Mouse (Mus musculus): ENCODE measurements around the gene Ptpn4. TPM values are rescaled to one million over a fixed set of nuclear protein-coding genes. Genes with fewer than 3 reads are reported as not detected.

Gene Ptpn4
- polyA plus RNA-seq, 1 experiment from 2014 or later = 15.2 TPM

GRCm38 (mm10) chr1:119790616-119791015, 46.8 kb downstream of the Ptpn4 start:
- no peak overlapping the region for H3K4me2 ChIP-seq (ENCODE audit: low read length)
- no peaks in the 10 kb centered on the region for H3K27me3 ChIP-seq (replicated peaks; ENCODE audit: control insufficient read depth, insufficient read depth, low read length)
- H3K36me3 ChIP-seq (ENCODE audit: control insufficient read depth, insufficient read depth, low read length) = no peaks in the 10 kb centered on the region
- no peak overlapping the region for H3K4me3 ChIP-seq (ENCODE audit: low read depth, low read length)
- no peak overlapping the region for H3K9ac ChIP-seq (ENCODE audit: low read length)
- WGBS = 94% methylated on average over 1 of the region's 1 CpGs
- no peak for ATAC-seq
- H3K9me3 ChIP-seq (replicated peaks; ENCODE audit: control insufficient read depth, low read length) = no peaks in the 10 kb centered on the region
- H3K27ac ChIP-seq (ENCODE audit: low read depth, low read length) = no peak overlapping the region
- no peaks in the 10 kb centered on the region for H3K4me1 ChIP-seq (ENCODE audit: control insufficient read depth, insufficient read depth, low read length)
- no peak for DNase-seq (ENCODE audit: low spot score)

GRCm38 (mm10) chr1:119775915-119776314, 61.5 kb downstream of the Ptpn4 start:
- Histone ChIP-seq H3K9ac (ENCODE audit: low read length) (no peak overlapping the region), H3K27ac (ENCODE audit: low read depth, low read length) (no peak overlapping the region), H3K27me3 (replicated peaks; ENCODE audit: control insufficient read depth, insufficient read depth, low read length) (no peaks in the 10 kb centered on the region), H3K4me3 (ENCODE audit: low read depth, low read length) (no peak overlapping the region), H3K36me3 (ENCODE audit: control insufficient read depth, insufficient read depth, low read length) (peaks cover 4% of the 10 kb centered on the region; the same call in 1 of the 2 replicates), H3K4me2 (ENCODE audit: low read length) (no peak overlapping the region), H3K4me1 (ENCODE audit: control insufficient read depth, insufficient read depth, low read length) (no peaks in the 10 kb centered on the region), H3K9me3 (replicated peaks; ENCODE audit: control insufficient read depth, low read length) (no peaks in the 10 kb centered on the region)
- 86% methylated on average over 2 of the region's 2 CpGs for WGBS
- ATAC-seq (no peak), DNase-seq (ENCODE audit: low spot score) (no peak)

GRCm38 (mm10) chr1:119735692-119736091, 101.7 kb downstream of the Ptpn4 start:
- ATAC-seq (no peak), DNase-seq (ENCODE audit: low spot score) (no peak)
- Histone ChIP-seq H3K27me3 (replicated peaks; ENCODE audit: control insufficient read depth, insufficient read depth, low read length) (no peaks in the 10 kb centered on the region), H3K9me3 (replicated peaks; ENCODE audit: control insufficient read depth, low read length) (peaks cover 21% of the 10 kb centered on the region; the same call in 1 of the 2 replicates), H3K4me3 (ENCODE audit: low read depth, low read length) (no peak overlapping the region), H3K4me2 (ENCODE audit: low read length) (no peak overlapping the region), H3K36me3 (ENCODE audit: control insufficient read depth, insufficient read depth, low read length) (peaks cover 24% of the 10 kb centered on the region), H3K9ac (ENCODE audit: low read length) (no peak overlapping the region), H3K4me1 (ENCODE audit: control insufficient read depth, insufficient read depth, low read length) (no peaks in the 10 kb centered on the region), H3K27ac (ENCODE audit: low read depth, low read length) (no peak overlapping the region)

GRCm38 (mm10) chr1:119734801-119735200, 102.6 kb downstream of the Ptpn4 start:
- ATAC-seq (no peak), DNase-seq (ENCODE audit: low spot score) (no peak)
- WGBS = 91% methylated on average over 1 of the region's 1 CpGs

GRCm38 (mm10) chr1:119731166-119731565, 106.2 kb downstream of the Ptpn4 start:
- Histone ChIP-seq H3K4me2 (ENCODE audit: low read length) (no peak overlapping the region), H3K27me3 (replicated peaks; ENCODE audit: control insufficient read depth, insufficient read depth, low read length) (no peaks in the 10 kb centered on the region), H3K4me3 (ENCODE audit: low read depth, low read length) (no peak overlapping the region), H3K4me1 (ENCODE audit: control insufficient read depth, insufficient read depth, low read length) (no peaks in the 10 kb centered on the region), H3K27ac (ENCODE audit: low read depth, low read length) (no peak overlapping the region), H3K9me3 (replicated peaks; ENCODE audit: control insufficient read depth, low read length) (no peaks in the 10 kb centered on the region), H3K9ac (ENCODE audit: low read length) (no peak overlapping the region), H3K36me3 (ENCODE audit: control insufficient read depth, insufficient read depth, low read length) (0 out of 2 replicates have a peak, but pooled peaks cover 2% of the 10 kb centered on the region)
- DNase-seq (ENCODE audit: low spot score) = no peak
- 84% methylated on average over 2 of the region's 2 CpGs for WGBS
- ATAC-seq = no peak

More at GRCm38 (mm10) chr1:119734801-119735200, 102.6 kb downstream of the Ptpn4 start:
- Histone ChIP-seq H3K4me3 (ENCODE audit: low read depth, low read length) (no peak overlapping the region), H3K4me2 (ENCODE audit: low read length) (no peak overlapping the region), H3K27me3 (replicated peaks; ENCODE audit: control insufficient read depth, insufficient read depth, low read length) (no peaks in the 10 kb centered on the region), H3K27ac (ENCODE audit: low read depth, low read length) (no peak overlapping the region), H3K9me3 (replicated peaks; ENCODE audit: control insufficient read depth, low read length) (peaks cover 12% of the 10 kb centered on the region; the same call in 1 of the 2 replicates), H3K36me3 (ENCODE audit: control insufficient read depth, insufficient read depth, low read length) (peaks cover 15% of the 10 kb centered on the region), H3K4me1 (ENCODE audit: control insufficient read depth, insufficient read depth, low read length) (no peaks in the 10 kb centered on the region), H3K9ac (ENCODE audit: low read length) (no peak overlapping the region)

GRCm38 (mm10) chr1:119713017-119713416, 124.4 kb downstream of the Ptpn4 start:
- no peak overlapping the region for H3K4me3 ChIP-seq (ENCODE audit: low read depth, low read length)
- WGBS = 88% methylated on average over 2 of the region's 2 CpGs
- H3K36me3 ChIP-seq (ENCODE audit: control insufficient read depth, insufficient read depth, low read length) = no peaks in the 10 kb centered on the region
- no peaks in the 10 kb centered on the region for H3K4me1 ChIP-seq (ENCODE audit: control insufficient read depth, insufficient read depth, low read length)
- no peak overlapping the region for H3K27ac ChIP-seq (ENCODE audit: low read depth, low read length)
- no peak for ATAC-seq
- H3K27me3 ChIP-seq (replicated peaks; ENCODE audit: control insufficient read depth, insufficient read depth, low read length) = no peaks in the 10 kb centered on the region
- no peak overlapping the region for H3K4me2 ChIP-seq (ENCODE audit: low read length)
- H3K9me3 ChIP-seq (replicated peaks; ENCODE audit: control insufficient read depth, low read length) = no peaks in the 10 kb centered on the region
- no peak for DNase-seq (ENCODE audit: low spot score)
- H3K9ac ChIP-seq (ENCODE audit: low read length) = no peak overlapping the region

- no peaks in the 10 kb centered on the region for H3K27me3 ChIP-seq (replicated peaks; ENCODE audit: control insufficient read depth, insufficient read depth, low read length)
- H3K27ac ChIP-seq (ENCODE audit: low read depth, low read length) = no peak overlapping the region
- no peaks in the 10 kb centered on the region for H3K9me3 ChIP-seq (replicated peaks; ENCODE audit: control insufficient read depth, low read length)
- 97% methylated on average over 4 of the region's 4 CpGs for WGBS
- peaks cover 21% of the 10 kb centered on the region for H3K36me3 ChIP-seq (ENCODE audit: control insufficient read depth, insufficient read depth, low read length)
- ATAC-seq (no peak), DNase-seq (ENCODE audit: low spot score) (no peak)
- H3K4me2 ChIP-seq (ENCODE audit: low read length) = no peak overlapping the region
- no peak overlapping the region for H3K4me3 ChIP-seq (ENCODE audit: low read depth, low read length)
- H3K9ac ChIP-seq (ENCODE audit: low read length) = no peak overlapping the region
- no peaks in the 10 kb centered on the region for H3K4me1 ChIP-seq (ENCODE audit: control insufficient read depth, insufficient read depth, low read length)
Measured at GRCm38 (mm10) chr1:119706471-119707217, 130.8 kb downstream of the Ptpn4 start.

GRCm38 (mm10) chr1:119696860-119697259, 140.6 kb downstream of the Ptpn4 start:
- ATAC-seq (no peak), DNase-seq (ENCODE audit: low spot score) (no peak)
- 98% methylated on average over 1 of the region's 1 CpGs for WGBS
- H3K9ac ChIP-seq (ENCODE audit: low read length) = no peak overlapping the region
- no peaks in the 10 kb centered on the region for H3K27me3 ChIP-seq (replicated peaks; ENCODE audit: control insufficient read depth, insufficient read depth, low read length)
- no peak overlapping the region for H3K4me3 ChIP-seq (ENCODE audit: low read depth, low read length)
- no peak overlapping the region for H3K27ac ChIP-seq (ENCODE audit: low read depth, low read length)
- peaks cover 22% of the 10 kb centered on the region for H3K36me3 ChIP-seq (ENCODE audit: control insufficient read depth, insufficient read depth, low read length)
- H3K9me3 ChIP-seq (replicated peaks; ENCODE audit: control insufficient read depth, low read length) = no peaks in the 10 kb centered on the region
- H3K4me2 ChIP-seq (ENCODE audit: low read length) = no peak overlapping the region
- H3K4me1 ChIP-seq (ENCODE audit: control insufficient read depth, insufficient read depth, low read length) = no peaks in the 10 kb centered on the region

- Histone ChIP-seq H3K4me3 (ENCODE audit: low read depth, low read length) (no peak overlapping the region), H3K4me2 (ENCODE audit: low read length) (no peak overlapping the region), H3K4me1 (ENCODE audit: control insufficient read depth, insufficient read depth, low read length) (no peaks in the 10 kb centered on the region), H3K36me3 (ENCODE audit: control insufficient read depth, insufficient read depth, low read length) (peaks cover 18% of the 10 kb centered on the region), H3K27ac (ENCODE audit: low read depth, low read length) (no peak overlapping the region), H3K9me3 (replicated peaks; ENCODE audit: control insufficient read depth, low read length) (no peaks in the 10 kb centered on the region), H3K9ac (ENCODE audit: low read length) (no peak overlapping the region), H3K27me3 (replicated peaks; ENCODE audit: control insufficient read depth, insufficient read depth, low read length) (no peaks in the 10 kb centered on the region)
- ATAC-seq = no peak
- 97% methylated on average over 3 of the region's 3 CpGs for WGBS
- DNase-seq (ENCODE audit: low spot score) = no peak
Measured at GRCm38 (mm10) chr1:119685773-119686558, 151.4 kb downstream of the Ptpn4 start.
